Mouse (Mus musculus) MEL (cell line): Measurements from ENCODE around the gene Elk3. TPM values are rescaled to one million over a fixed set of nuclear protein-coding genes. Genes with fewer than 3 reads are reported as not detected.

Experiments
- DNase-seq: peaks from one replicate; pipeline ENCODE4 v3.0.0; 2011; ENCODE audit warnings: low read depth, low spot score
- H3K27ac ChIP-seq: 2 replicates; pipeline ENCODE4 v1.5.1; 2012; ENCODE audit warnings: low read depth, mild to moderate bottlenecking, control low read depth, low read length, moderate library complexity; ENCODE audit not compliant: control insufficient read depth
- H3K27me3 ChIP-seq, 2 experiments: fragments of 150-350 bp in 1 of 2; sonication (generic) in 1 of 2; 2 replicates each; pipeline ENCODE4 v1.6.1; 2012; ENCODE audit warnings: low read length in 2 of 2, mild to moderate bottlenecking in 2 of 2, improper control_type of control experiment in 1 of 2, moderate library complexity in 1 of 2; ENCODE audit not compliant: insufficient read depth in 2 of 2, control insufficient read depth in 1 of 2
- H3K36me3 ChIP-seq, 2 experiments: 2 replicates each; pipeline ENCODE4 v1.6.1; 2012 to 2014; ENCODE audit warnings: low read length in 2 of 2, improper control_type of control experiment in 1 of 2, inconsistent platforms in 1 of 2, mild to moderate bottlenecking in 1 of 2; ENCODE audit not compliant: insufficient read depth in 2 of 2, control insufficient read depth in 1 of 2
- H3K4me1 ChIP-seq, 2 experiments: fragments of 150-350 bp in 1 of 2; sonication (generic) in 1 of 2; 2 replicates each; pipeline ENCODE4 v1.6.1; 2012; ENCODE audit warnings: low read length in 2 of 2, improper control_type of control experiment in 1 of 2, mild to moderate bottlenecking in 1 of 2; ENCODE audit not compliant: insufficient read depth in 2 of 2, control insufficient read depth in 1 of 2
- H3K4me3 ChIP-seq, 2 experiments: fragments of 150-350 bp in 1 of 2; sonication (generic) in 1 of 2; 2 replicates each; pipeline ENCODE4 v1.5.1; 2012; ENCODE audit warnings: low read depth in 2 of 2, low read length in 2 of 2, mild to moderate bottlenecking in 2 of 2, moderate library complexity in 2 of 2, control low read depth in 1 of 2, improper control_type of control experiment in 1 of 2; ENCODE audit not compliant: control insufficient read depth in 1 of 2, insufficient read depth in 1 of 2
- H3K79me2 ChIP-seq: 2 replicates; pipeline ENCODE4 v1.6.1; 2012; ENCODE audit warnings: mild to moderate bottlenecking, low read length, moderate library complexity; ENCODE audit not compliant: control insufficient read depth, poor library complexity, insufficient read depth
- H3K9ac ChIP-seq: 2 replicates; pipeline ENCODE4 v1.6.1; 2012; ENCODE audit warnings: low read depth, mild to moderate bottlenecking, control low read depth, low read length, moderate library complexity; ENCODE audit not compliant: control insufficient read depth, poor library complexity, severe bottlenecking
- H3K9me3 ChIP-seq: fragments of 150-350 bp; sonication (generic); replicated peaks from 2 replicates; pipeline ENCODE4 v1.6.1; 2012; ENCODE audit warnings: mild to moderate bottlenecking, low read length, improper control_type of control experiment, moderate library complexity; ENCODE audit not compliant: insufficient read depth
- BHLHE40 ChIP-seq: IDR thresholded peaks from 2 replicates; pipeline ENCODE4 v1.6.1; 2012; ENCODE audit warnings: low read depth, mild to moderate bottlenecking, inconsistent platforms, low read length, improper control_type of control experiment, borderline replicate concordance
- CHD1 ChIP-seq: IDR thresholded peaks from 2 replicates; pipeline ENCODE4 v1.6.1; 2012; ENCODE audit warnings: low read depth, mild to moderate bottlenecking, inconsistent platforms, low read length, improper control_type of control experiment
- CHD2 ChIP-seq: IDR thresholded peaks from 2 replicates; pipeline ENCODE4 v1.6.1; 2011; ENCODE audit warnings: low read length, improper control_type of control experiment
- ELF1 ChIP-seq: IDR thresholded peaks from 2 replicates; pipeline ENCODE4 v1.6.1; 2014; ENCODE audit warnings: low read depth, mild to moderate bottlenecking, inconsistent platforms, low read length, improper control_type of control experiment, moderate library complexity
- EP300 ChIP-seq, 2 experiments: IDR thresholded peaks; 2 replicates each; pipeline ENCODE4 v1.6.1; 2011; ENCODE audit warnings: improper control_type of control experiment in 2 of 2, low read length in 2 of 2, low read depth in 1 of 2, mild to moderate bottlenecking in 1 of 2
- ETS1 ChIP-seq: IDR thresholded peaks from 2 replicates; pipeline ENCODE4 v1.6.1; 2012; ENCODE audit warnings: low read depth, mild to moderate bottlenecking, inconsistent platforms, low read length, improper control_type of control experiment, moderate library complexity
- GABPA ChIP-seq: IDR thresholded peaks from 2 replicates; pipeline ENCODE4 v1.6.1; 2012; ENCODE audit warnings: low read depth, mild to moderate bottlenecking, inconsistent platforms, low read length, improper control_type of control experiment, moderate library complexity
- GATA1 ChIP-seq: IDR thresholded peaks from 2 replicates; pipeline ENCODE4 v1.6.1; 2011; ENCODE audit warnings: low read depth, low read length, improper control_type of control experiment
- JUND ChIP-seq: IDR thresholded peaks from 2 replicates; pipeline ENCODE4 v1.6.1; 2011; ENCODE audit warnings: low read depth, mild to moderate bottlenecking, improper control_type of control experiment, low read length
- KAT2A ChIP-seq: conservative IDR thresholded peaks from 2 replicates; pipeline ENCODE4 v1.6.1; 2012; ENCODE audit warnings: low read depth, low read length, improper control_type of control experiment, inconsistent platforms
- MAFK ChIP-seq: IDR thresholded peaks from 2 replicates; pipeline ENCODE4 v1.6.1; 2011; ENCODE audit warnings: low read depth, mild to moderate bottlenecking, low read length, improper control_type of control experiment, borderline replicate concordance
- MAZ ChIP-seq: IDR thresholded peaks from 2 replicates; pipeline ENCODE4 v1.6.1; 2012; ENCODE audit warnings: low read depth, mild to moderate bottlenecking, inconsistent platforms, low read length, improper control_type of control experiment
- MEF2A ChIP-seq: IDR thresholded peaks from 2 replicates; pipeline ENCODE4 v1.6.1; 2014; ENCODE audit warnings: low read depth, mild to moderate bottlenecking, inconsistent platforms, low read length, improper control_type of control experiment; ENCODE audit not compliant: poor library complexity, insufficient replicate concordance, severe bottlenecking; ENCODE audit errors: extremely low read depth
- MXI1 ChIP-seq: IDR thresholded peaks from 2 replicates; pipeline ENCODE4 v1.6.1; 2011; ENCODE audit warnings: mild to moderate bottlenecking, low read depth, low read length, improper control_type of control experiment
- MYC ChIP-seq: IDR thresholded peaks from 2 replicates; pipeline ENCODE4 v1.6.1; 2011; ENCODE audit warnings: low read depth, mild to moderate bottlenecking, low read length, improper control_type of control experiment, moderate library complexity
- NRF1 ChIP-seq: IDR thresholded peaks from 2 replicates; pipeline ENCODE4 v1.6.1; 2014; ENCODE audit warnings: low read depth, mild to moderate bottlenecking, inconsistent platforms, low read length, improper control_type of control experiment, moderate library complexity; ENCODE audit not compliant: poor library complexity, insufficient read depth, severe bottlenecking
- POLR2A ChIP-seq, 2 experiments: IDR thresholded peaks; 2 replicates each; pipeline ENCODE4 v1.6.1; 2011 to 2012; ENCODE audit warnings: low read length in 2 of 2, mild to moderate bottlenecking in 2 of 2, control low read depth in 1 of 2, improper control_type of control experiment in 1 of 2, low read depth in 1 of 2, moderate library complexity in 1 of 2; ENCODE audit not compliant: control insufficient read depth in 1 of 2, insufficient read depth in 1 of 2, poor library complexity in 1 of 2
- SIN3A ChIP-seq: IDR thresholded peaks from 2 replicates; pipeline ENCODE4 v1.6.1; 2012; ENCODE audit warnings: low read length, improper control_type of control experiment, inconsistent platforms
- TCF12 ChIP-seq: IDR thresholded peaks from 2 replicates; pipeline ENCODE4 v1.6.1; 2014; ENCODE audit warnings: low read depth, mild to moderate bottlenecking, inconsistent platforms, low read length, improper control_type of control experiment, moderate library complexity
- USF1 ChIP-seq: IDR thresholded peaks from 2 replicates; pipeline ENCODE4 v1.6.1; 2014; ENCODE audit warnings: low read depth, mild to moderate bottlenecking, inconsistent platforms, low read length, improper control_type of control experiment, moderate library complexity
- ZC3H11A ChIP-seq: IDR thresholded peaks from 2 replicates; pipeline ENCODE4 v1.6.1; 2012; ENCODE audit warnings: low read depth, mild to moderate bottlenecking, inconsistent platforms, low read length, improper control_type of control experiment
- ZKSCAN1 ChIP-seq: IDR thresholded peaks from 2 replicates; pipeline ENCODE4 v1.6.1; 2012; ENCODE audit warnings: low read depth, mild to moderate bottlenecking, inconsistent platforms, low read length, improper control_type of control experiment, moderate library complexity
- ZMIZ1 ChIP-seq: IDR thresholded peaks from 2 replicates; pipeline ENCODE4 v1.6.1; 2012; ENCODE audit warnings: low read depth, mild to moderate bottlenecking, inconsistent platforms, low read length, improper control_type of control experiment, moderate library complexity
- polyA plus RNA-seq, 2 experiments: library from polyadenylated mRNA; stranded (reverse) in 1 of 2; unstranded in 1 of 2; fragments of >175 nt in 1 of 2; fragments of >200 nt in 1 of 2; gene quantifications; 2 replicates each; pipeline versions ENCODE4 v1.2.1 to v1.2.4; 2012; ENCODE audit warnings: low replicate concordance in 2 of 2, low read depth in 1 of 2; ENCODE audit not compliant: insufficient read length in 2 of 2, insufficient read depth in 1 of 2, missing spikeins in 1 of 2
- total RNA-seq: library from RNA; depleted of rRNA; stranded (reverse); fragments of 300-350 nt; gene quantifications from 2 replicates; pipeline ENCODE4 v1.2.3, GENCODE M21; 2012

Gene Elk3
- total and polyA plus RNA-seq, 3 experiments: 1.0 to 6.3 TPM; not detected in 1

DNA sequence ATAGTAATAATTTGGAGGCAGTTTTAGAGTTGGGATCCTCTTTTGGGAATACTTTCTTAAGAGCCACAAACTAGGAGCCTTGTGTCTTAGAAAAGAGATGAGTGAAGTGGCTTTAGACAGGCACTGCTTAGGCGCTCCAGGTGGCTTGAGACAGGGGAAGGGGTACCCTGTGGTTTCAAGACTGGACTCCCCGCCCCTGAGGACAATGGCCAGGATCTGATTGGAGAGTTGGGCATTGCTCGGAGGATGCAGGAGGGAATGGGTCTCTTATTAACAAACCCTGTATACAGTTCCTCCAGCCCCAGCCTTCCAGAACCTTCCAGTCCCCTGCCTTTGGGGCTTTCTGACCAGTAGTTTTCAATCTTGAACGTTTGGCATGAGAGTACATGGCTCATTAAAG lies 641 bp upstream of the Elk3 start:
- Histone ChIP-seq H3K9ac (no peak overlapping the region), H3K36me3 (no peaks in the 10 kb centered on the region), H3K9me3 (no peaks in the 10 kb centered on the region), H3K4me1 (no peaks in the 10 kb centered on the region), H3K27me3 (peaks cover 3 to 5% of the 10 kb centered on the region in 2 experiments), H3K79me2 (no peaks in the 10 kb centered on the region; the same call in 1 of the 2 replicates), H3K27ac (no peak overlapping the region), H3K4me3 (no peak overlapping the region)
- TF ChIP-seq GATA1 (no peak), SIN3A (no peak), MXI1 (no peak), NRF1 (no peak), JUND (no peak), MAFK (no peak), MYC (no peak), EP300 (IDR thresholded peaks at IDR 0.05; ENCODE audit: low read depth in 1 of 2, low read length in 2 of 2) (no peak), KAT2A (no peak), MEF2A (no peak), CHD2 (no peak), BHLHE40 (no peak), ZMIZ1 (no peak), GABPA (no peak), USF1 (no peak), ETS1 (no peak)
- DNase-seq: no peak

DNA sequence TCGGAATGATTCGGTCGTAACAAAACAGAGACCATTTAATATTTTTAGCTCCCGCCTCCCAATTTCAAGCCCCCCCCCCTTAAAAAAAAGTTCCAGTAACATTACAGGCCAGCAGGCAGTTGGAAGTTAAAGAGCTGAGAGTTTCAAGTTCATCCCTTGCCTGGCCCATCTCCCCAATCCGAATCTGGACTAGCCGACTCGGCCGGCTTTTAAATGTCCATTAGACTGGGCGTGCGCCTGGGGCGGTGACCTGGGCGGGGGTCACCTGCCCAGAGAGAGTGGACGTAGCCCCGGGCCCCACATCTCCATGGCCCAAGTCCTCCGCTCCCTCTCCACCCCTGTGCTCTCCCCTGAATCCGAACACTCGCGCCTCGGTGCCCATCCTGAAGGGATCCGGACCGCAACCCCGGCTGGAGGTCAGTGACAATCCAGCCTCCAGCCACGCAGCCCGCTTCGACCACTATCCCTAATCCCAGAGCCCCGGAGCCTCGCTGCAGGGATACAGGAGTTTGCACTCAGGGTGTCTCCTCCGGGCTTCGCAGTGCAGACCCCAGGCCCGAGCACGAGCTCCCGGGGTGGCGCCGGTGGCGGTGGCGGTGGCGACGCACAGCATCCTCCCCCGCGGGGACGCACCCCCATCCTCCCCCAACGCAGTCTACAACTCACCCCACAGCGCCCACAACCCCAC lies 857 bp downstream of the Elk3 start:
- Histone ChIP-seq H3K4me1 (no peaks in the 10 kb centered on the region), H3K79me2 (no peaks in the 10 kb centered on the region; the same call in 1 of the 2 replicates), H3K9me3 (no peaks in the 10 kb centered on the region), H3K36me3 (no peaks in the 10 kb centered on the region), H3K27ac (no peak overlapping the region), H3K4me3 (peak overlapping the region; percentile 55 to 62), H3K9ac (peak overlapping the region; percentile 75), H3K27me3 (peaks cover 3 to 5% of the 10 kb centered on the region in 2 experiments)
- DNase-seq: peak; percentile 47
- TF ChIP-seq TCF12 (no peak), GABPA (no peak), POLR2A (IDR thresholded peaks at IDR 0.05; ENCODE audit: control insufficient read depth in 1 of 2, insufficient read depth in 1 of 2, low read depth in 1 of 2, low read length in 2 of 2, poor library complexity in 1 of 2) (no peak), ELF1 (no peak), MAZ (no peak), MXI1 (no peak), ZKSCAN1 (no peak), GATA1 (no peak), ZC3H11A (no peak), CHD1 (no peak), MYC (no peak), NRF1 (no peak)
